Mouse (Mus musculus) forebrain, embryonic 16.5 days (tissue): Measurements from ENCODE around the gene Ryk. TPM values are rescaled to one million over a fixed set of nuclear protein-coding genes. Genes with fewer than 3 reads are reported as not detected.
A peak's percentile ranks its signal among the peaks of the same experiment; 100 is the strongest.

Source experiments
- ATAC-seq: fragments of 200-750 bp; cut with Nextera tagmentation; 2 replicates; pipeline ENCODE4 v1.8.0; 2017; ENCODE audit warnings: mild to moderate bottlenecking, moderate library complexity
- H3K27ac ChIP-seq: fragments of 300-500 bp; sonication (generic); 2 replicates; pipeline ENCODE4 v1.5.1; 2014; ENCODE audit warnings: low read length, control low read depth
- H3K27me3 ChIP-seq: fragments of 300-500 bp; sonication (generic); replicated peaks from 2 replicates; pipeline ENCODE4 v1.6.1; 2014; ENCODE audit warnings: low read length; ENCODE audit not compliant: control insufficient read depth, insufficient read depth
- H3K36me3 ChIP-seq: fragments of 300-500 bp; sonication (generic); 2 replicates; pipeline ENCODE4 v1.6.1; 2014; ENCODE audit not compliant: control insufficient read depth, insufficient read depth
- H3K4me1 ChIP-seq: fragments of 300-500 bp; sonication (generic); replicated peaks from 2 replicates; pipeline ENCODE4 v1.6.1; 2014; ENCODE audit warnings: low read length; ENCODE audit not compliant: control insufficient read depth, insufficient read depth
- H3K4me2 ChIP-seq: fragments of 300-500 bp; sonication (generic); 2 replicates; pipeline ENCODE4 v1.6.1; 2014; ENCODE audit warnings: mild to moderate bottlenecking, low read length, control low read depth
- H3K4me3 ChIP-seq: fragments of 300-500 bp; sonication (generic); replicated peaks from 2 replicates; pipeline ENCODE4 v1.5.1; 2014; ENCODE audit warnings: mild to moderate bottlenecking, low read length, control low read depth
- H3K9ac ChIP-seq: fragments of 300-500 bp; sonication (generic); replicated peaks from 2 replicates; pipeline ENCODE4 v1.6.1; 2014; ENCODE audit warnings: low read depth, low read length, control low read depth
- H3K9me3 ChIP-seq: fragments of 300-500 bp; sonication (generic); 2 replicates; pipeline ENCODE4 v1.6.1; 2016; ENCODE audit warnings: low read length; ENCODE audit not compliant: control insufficient read depth
- WGBS: fragments of 180-500 bp; shearing (Covaris S2); extraction: QIAGEN DNeasy Blood & Tissue Kit; methylation state at CpG from one replicate; pipeline ENCODE4 v1.1.7; 2014; 5-methylcytosine and 5-hydroxymethylcytosine counted together
- polyA plus RNA-seq: library from polyadenylated mRNA; unstranded; fragments of >200 nt; fragmentation: Nextera tagmentation; extraction: Ambion mirVana; gene quantifications from 2 replicates; pipeline ENCODE4 v1.2.1, GENCODE M21; 2015

Gene Ryk
- polyA plus RNA-seq, 1 experiment from 2014 or later, result 14.1 TPM

GRCm38 (mm10) chr9:102863876-102864545, 29.3 kb downstream of the Ryk start:
- Histone ChIP-seq H3K27me3 (no peaks in the 10 kb centered on the region), H3K9ac (no peak overlapping the region), H3K27ac (no peak overlapping the region; the same call in 1 of the 2 replicates), H3K9me3 (no peaks in the 10 kb centered on the region), H3K4me3 (no peak overlapping the region), H3K4me1 (peaks cover 40% of the 10 kb centered on the region), H3K36me3 (peaks cover 3% of the 10 kb centered on the region; the same call in 1 of the 2 replicates), H3K4me2 (no peak overlapping the region)
- 15% methylated on average over 14 of the region's 14 CpGs for WGBS
- ATAC-seq, result peak; percentile 66

DNA sequence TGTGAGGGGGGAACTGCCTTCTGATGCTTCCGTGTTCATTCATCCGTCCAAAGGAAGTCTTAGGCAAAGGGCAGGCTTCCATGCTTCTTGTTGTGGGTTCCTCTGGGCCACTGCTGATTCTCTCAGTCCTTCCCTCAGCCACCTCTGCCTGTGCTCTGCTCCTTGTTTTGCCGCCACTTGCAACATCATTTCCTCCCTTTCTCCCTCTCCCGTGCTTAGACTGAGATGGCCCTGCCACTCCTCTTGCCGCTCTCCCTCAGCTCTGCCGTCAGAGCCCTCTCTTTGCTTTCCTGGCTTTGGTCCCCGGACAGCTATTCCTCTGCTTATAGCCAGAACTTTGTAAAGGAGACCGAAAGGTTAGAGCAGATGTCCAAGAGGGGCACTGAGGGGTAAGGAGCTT, 30.2 kb downstream of the Ryk start:
- peaks cover 3% of the 10 kb centered on the region; the same call in 1 of the 2 replicates for H3K36me3 ChIP-seq
- no peak overlapping the region for H3K27ac ChIP-seq
- WGBS, result 44% methylated on average over 8 of the region's 8 CpGs
- no peaks in the 10 kb centered on the region for H3K9me3 ChIP-seq
- no peak for ATAC-seq
- no peak overlapping the region for H3K4me3 ChIP-seq
- no peak overlapping the region for H3K4me2 ChIP-seq
- peaks cover 40% of the 10 kb centered on the region for H3K4me1 ChIP-seq
- no peaks in the 10 kb centered on the region for H3K27me3 ChIP-seq
- no peak overlapping the region for H3K9ac ChIP-seq

DNA sequence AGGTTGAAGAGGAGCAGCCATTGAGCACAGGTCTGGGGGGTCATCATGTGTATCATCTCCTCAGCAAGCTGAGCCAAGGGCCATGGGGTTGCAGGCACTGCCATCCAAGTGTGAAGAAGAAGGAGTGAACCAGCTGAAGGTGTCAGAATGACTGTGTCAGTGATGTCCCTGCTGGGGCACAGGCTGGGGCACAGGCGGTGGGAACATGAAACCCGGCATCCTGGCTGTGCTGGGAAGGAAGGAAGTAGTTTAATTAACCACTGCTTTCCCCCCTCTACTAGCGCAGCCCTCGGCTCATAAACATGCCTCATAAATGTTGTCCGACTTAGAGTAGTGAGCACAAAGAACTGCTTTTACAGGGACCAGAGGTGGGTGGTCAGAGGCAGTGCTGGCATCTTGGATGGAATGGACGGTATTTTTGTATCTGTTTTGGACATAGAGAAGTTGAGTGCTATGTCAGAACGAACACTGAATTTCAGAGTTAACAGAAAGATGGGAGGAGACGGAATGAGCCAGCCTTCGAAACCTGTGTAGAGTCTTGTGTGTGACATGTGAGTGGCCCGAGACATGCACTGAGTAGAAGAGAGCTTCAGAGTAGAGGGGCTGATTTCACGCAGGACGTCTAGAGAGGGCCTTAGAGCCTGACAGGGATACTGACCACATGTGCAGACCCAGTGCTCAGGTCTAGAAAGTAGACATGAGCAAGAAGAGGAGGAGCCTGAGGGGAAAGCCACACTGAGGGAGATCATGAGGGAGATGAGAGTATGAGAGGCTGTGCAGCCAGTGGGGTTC, 31.4 kb downstream of the Ryk start:
- no peak overlapping the region for H3K27ac ChIP-seq
- H3K4me1 ChIP-seq, result peaks cover 36% of the 10 kb centered on the region
- 77% methylated on average over 12 of the region's 12 CpGs for WGBS
- H3K4me2 ChIP-seq, result no peak overlapping the region
- no peaks in the 10 kb centered on the region for H3K27me3 ChIP-seq
- ATAC-seq, result no peak
- peaks cover 5% of the 10 kb centered on the region; the same call in 1 of the 2 replicates for H3K36me3 ChIP-seq
- no peaks in the 10 kb centered on the region for H3K9me3 ChIP-seq
- H3K4me3 ChIP-seq, result no peak overlapping the region
- no peak overlapping the region for H3K9ac ChIP-seq

DNA sequence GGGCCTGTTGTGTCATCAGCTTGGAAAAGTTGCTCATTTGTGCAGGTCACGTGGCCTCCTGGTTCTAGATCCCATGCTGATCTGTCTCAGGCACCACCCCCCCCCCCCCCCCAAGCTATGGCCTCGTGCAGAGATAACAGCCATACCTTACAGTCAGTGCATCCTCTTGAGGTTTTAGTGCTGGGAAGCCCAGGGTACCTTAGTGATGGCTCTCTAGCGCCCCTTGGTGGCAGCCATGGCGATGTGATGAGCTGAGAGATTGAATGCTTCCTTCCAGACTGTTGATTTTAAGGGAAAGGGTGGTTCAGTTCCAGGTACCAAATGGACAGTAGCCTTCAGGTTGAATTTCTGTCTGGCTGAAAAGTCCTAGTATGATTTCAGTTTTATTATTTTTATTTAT, 32.2 kb downstream of the Ryk start:
- peak; percentile 51; the same call in 1 of the 2 replicates for ATAC-seq
- Histone ChIP-seq H3K9me3 (no peaks in the 10 kb centered on the region), H3K9ac (no peak overlapping the region), H3K4me3 (no peak overlapping the region), H3K4me1 (peaks cover 30% of the 10 kb centered on the region), H3K4me2 (no peak overlapping the region), H3K27ac (no peak overlapping the region), H3K27me3 (no peaks in the 10 kb centered on the region), H3K36me3 (peaks cover 5% of the 10 kb centered on the region; the same call in 1 of the 2 replicates)
- 9% methylated on average over 4 of the region's 4 CpGs for WGBS

DNA sequence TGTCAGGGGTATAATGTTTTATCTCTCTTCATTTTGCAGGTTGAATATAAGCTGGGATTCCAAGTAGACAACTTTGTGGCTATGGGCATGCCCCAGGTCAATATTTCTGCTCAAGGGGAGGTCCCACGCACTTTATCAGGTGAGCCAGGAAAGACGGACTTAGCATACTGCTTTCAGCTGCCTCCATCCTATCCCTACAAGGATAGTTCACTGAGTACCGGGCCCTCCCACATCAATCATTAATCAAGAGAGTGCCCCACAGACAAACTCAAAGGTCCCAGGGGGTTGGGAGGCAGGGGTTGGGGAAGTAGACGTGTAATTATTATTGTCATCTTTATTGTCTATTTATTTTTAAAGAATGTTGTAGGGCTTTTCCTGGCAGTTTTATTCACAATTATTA, 32.8 kb downstream of the Ryk start:
- no peaks in the 10 kb centered on the region for H3K9me3 ChIP-seq
- no peak overlapping the region for H3K4me3 ChIP-seq
- peaks cover 25% of the 10 kb centered on the region for H3K4me1 ChIP-seq
- H3K27ac ChIP-seq, result no peak overlapping the region
- H3K4me2 ChIP-seq, result no peak overlapping the region
- H3K9ac ChIP-seq, result no peak overlapping the region
- ATAC-seq, result no peak
- H3K27me3 ChIP-seq, result no peaks in the 10 kb centered on the region
- WGBS, result 86% methylated on average over 4 of the region's 4 CpGs
- H3K36me3 ChIP-seq, result peaks cover 7% of the 10 kb centered on the region; the same call in 1 of the 2 replicates

DNA sequence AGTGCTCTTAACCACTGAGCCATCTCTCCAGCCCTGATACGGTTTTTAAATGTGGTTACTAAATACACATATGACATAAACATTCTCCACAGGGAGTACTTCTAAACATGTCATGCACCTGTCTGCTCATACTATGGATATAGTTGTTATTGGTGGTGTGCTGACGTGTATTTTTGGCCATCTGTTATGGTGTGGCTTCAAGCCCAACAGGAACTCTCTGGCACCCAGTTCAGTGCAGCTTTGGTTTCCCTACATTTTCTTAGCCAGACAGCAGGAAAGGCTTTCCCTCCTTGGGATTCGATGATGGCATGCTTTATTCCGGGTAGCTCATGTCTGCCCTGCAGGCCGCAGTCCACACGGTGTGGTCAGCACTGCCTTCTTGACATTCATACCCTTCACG, 33.7 kb downstream of the Ryk start:
- H3K4me3 ChIP-seq, result no peak overlapping the region
- peaks cover 8% of the 10 kb centered on the region; the same call in 1 of the 2 replicates for H3K36me3 ChIP-seq
- H3K27me3 ChIP-seq, result no peaks in the 10 kb centered on the region
- H3K9me3 ChIP-seq, result no peaks in the 10 kb centered on the region
- H3K4me2 ChIP-seq, result no peak overlapping the region
- H3K4me1 ChIP-seq, result peaks cover 19% of the 10 kb centered on the region
- ATAC-seq, result no peak
- WGBS, result 82% methylated on average over 7 of the region's 7 CpGs
- H3K27ac ChIP-seq, result no peak overlapping the region
- H3K9ac ChIP-seq, result no peak overlapping the region

DNA sequence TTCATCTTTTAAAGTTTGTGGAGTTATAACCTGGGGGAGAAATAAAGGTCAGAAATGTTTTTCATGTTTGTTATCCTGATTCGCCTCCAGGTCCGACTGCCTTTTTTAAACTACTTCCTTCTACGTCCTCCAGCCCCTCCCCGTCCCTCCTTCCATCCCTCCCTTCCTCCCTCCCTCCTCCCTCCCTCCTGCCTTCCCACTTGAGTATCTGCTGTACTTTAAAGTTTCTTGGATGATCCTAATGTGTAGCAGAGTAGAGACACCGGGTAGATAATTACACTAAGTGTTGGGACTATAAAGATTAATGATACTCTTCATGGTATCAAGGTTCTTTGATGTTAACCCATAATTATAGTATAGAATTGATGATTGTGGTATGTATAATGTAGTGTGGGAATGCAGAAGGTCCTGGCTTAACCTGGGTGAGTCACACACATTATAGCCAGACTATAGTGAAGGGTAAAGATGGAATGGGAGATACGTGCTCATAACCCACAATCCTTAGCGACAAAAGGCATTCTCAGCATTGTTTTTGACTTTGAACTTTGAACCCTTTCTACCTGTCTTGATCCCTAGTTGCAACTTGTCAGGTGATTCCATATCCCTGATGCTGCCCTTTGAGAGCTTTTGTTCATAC, 41.5 kb downstream of the Ryk start:
- Histone ChIP-seq H3K4me1 (no peaks in the 10 kb centered on the region), H3K36me3 (peaks cover 7% of the 10 kb centered on the region; the same call in 1 of the 2 replicates), H3K27me3 (no peaks in the 10 kb centered on the region), H3K9ac (no peak overlapping the region), H3K9me3 (no peaks in the 10 kb centered on the region), H3K4me2 (no peak overlapping the region), H3K27ac (no peak overlapping the region), H3K4me3 (no peak overlapping the region)
- 93% methylated on average over 7 of the region's 7 CpGs for WGBS
- no peak for ATAC-seq

DNA sequence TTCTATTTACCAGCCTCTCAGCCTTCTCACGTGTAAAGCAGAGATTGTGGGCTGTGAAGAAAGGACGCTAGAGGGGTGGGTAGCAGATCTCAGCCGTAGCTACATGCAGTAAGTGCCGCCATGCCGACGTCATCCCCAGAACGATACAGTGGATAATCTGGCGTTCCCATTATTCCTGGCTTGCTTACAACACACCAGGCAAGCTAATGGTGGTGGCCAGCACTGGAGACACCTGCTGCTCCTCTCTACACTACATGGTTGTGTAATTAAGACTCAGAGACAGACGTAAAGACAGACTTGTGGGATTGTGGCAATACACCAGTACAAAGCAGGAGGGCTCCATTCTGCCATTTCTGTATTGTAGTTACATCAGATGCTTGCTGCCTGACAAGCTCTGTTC, 43.2 kb downstream of the Ryk start:
- Histone ChIP-seq H3K4me3 (no peak overlapping the region), H3K9ac (no peak overlapping the region), H3K27me3 (no peaks in the 10 kb centered on the region), H3K36me3 (peaks cover 7% of the 10 kb centered on the region; the same call in 1 of the 2 replicates), H3K4me2 (no peak overlapping the region), H3K4me1 (no peaks in the 10 kb centered on the region), H3K9me3 (no peaks in the 10 kb centered on the region), H3K27ac (no peak overlapping the region)
- 60% methylated on average over 9 of the region's 9 CpGs for WGBS
- no peak for ATAC-seq

DNA sequence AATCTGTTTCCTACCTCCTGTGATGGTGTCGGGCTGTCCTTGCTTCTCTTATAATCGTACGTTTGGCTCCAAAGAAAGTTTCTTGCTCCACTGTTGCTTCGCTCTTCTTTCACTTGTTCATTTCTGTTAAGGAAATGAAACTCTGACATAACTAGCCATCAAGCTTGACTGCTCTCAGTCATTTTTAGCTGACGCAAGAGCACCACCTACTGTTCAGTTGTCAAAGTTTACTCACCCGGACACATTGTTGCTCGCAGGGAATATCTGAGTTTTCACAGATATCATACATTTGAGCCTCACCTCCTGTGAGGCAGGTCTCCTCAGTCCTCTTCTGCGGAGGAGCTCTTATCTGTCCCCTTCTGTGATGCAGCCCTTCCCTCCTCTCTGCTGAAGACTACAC, 44.8 kb downstream of the Ryk start:
- H3K36me3 ChIP-seq, result peaks cover 7% of the 10 kb centered on the region; the same call in 1 of the 2 replicates
- no peaks in the 10 kb centered on the region for H3K9me3 ChIP-seq
- no peaks in the 10 kb centered on the region for H3K27me3 ChIP-seq
- H3K27ac ChIP-seq, result no peak overlapping the region
- H3K4me3 ChIP-seq, result no peak overlapping the region
- H3K4me2 ChIP-seq, result no peak overlapping the region
- 61% methylated on average over 8 of the region's 8 CpGs for WGBS
- no peaks in the 10 kb centered on the region for H3K4me1 ChIP-seq
- ATAC-seq, result no peak
- H3K9ac ChIP-seq, result no peak overlapping the region
